Mouse (Mus musculus) telencephalon, adult 2 months (tissue): ENCODE results near the gene Sfxn5.

Experiments used
- DNase-seq: peaks from one replicate; pipeline ENCODE4 v3.0.0-alpha.2; 2011; ENCODE audit warnings: low read depth, low spot score

Sfxn5 gene

GRCm38 (mm10) chr6:85334251-85334650 lies 1.0 kb upstream of the Sfxn5 start:
- no peak for DNase-seq

GRCm38 (mm10) chr6:85333732-85334131 lies 510 bp upstream of the Sfxn5 start:
- DNase-seq, result peak; percentile 65

- no peak for DNase-seq
Observed at GRCm38 (mm10) chr6:85332351-85332999, 747 bp downstream of the Sfxn5 start.

GRCm38 (mm10) chr6:85331736-85332135 lies 1.5 kb downstream of the Sfxn5 start:
- no peak for DNase-seq

GRCm38 (mm10) chr6:85331221-85331735 lies 1.9 kb downstream of the Sfxn5 start:
- DNase-seq, result no peak

GRCm38 (mm10) chr6:85329666-85330185 lies 3.5 kb downstream of the Sfxn5 start:
- DNase-seq, result no peak

- DNase-seq, result no peak
Observed at GRCm38 (mm10) chr6:85326564-85326963, 6.7 kb downstream of the Sfxn5 start.

GRCm38 (mm10) chr6:85325109-85325508 lies 8.1 kb downstream of the Sfxn5 start:
- DNase-seq, result no peak

GRCm38 (mm10) chr6:85320445-85320866 lies 12.8 kb downstream of the Sfxn5 start:
- DNase-seq, result no peak

- no peak for DNase-seq
Observed at GRCm38 (mm10) chr6:85316211-85316610, 17.0 kb downstream of the Sfxn5 start.

- DNase-seq, result peak; percentile 68
Observed at GRCm38 (mm10) chr6:85314064-85314798, 19.0 kb downstream of the Sfxn5 start.

- DNase-seq, result no peak
Observed at GRCm38 (mm10) chr6:85307894-85308293, 25.3 kb downstream of the Sfxn5 start.

GRCm38 (mm10) chr6:85306375-85306774 lies 26.8 kb downstream of the Sfxn5 start:
- no peak for DNase-seq

- no peak for DNase-seq
Observed at GRCm38 (mm10) chr6:85305826-85306225, 27.4 kb downstream of the Sfxn5 start.

GRCm38 (mm10) chr6:85304966-85305365 lies 28.3 kb downstream of the Sfxn5 start:
- no peak for DNase-seq

- no peak for DNase-seq
Observed at GRCm38 (mm10) chr6:85302326-85303055, 30.7 kb downstream of the Sfxn5 start.

- no peak for DNase-seq
Observed at GRCm38 (mm10) chr6:85295384-85296167, 37.6 kb downstream of the Sfxn5 start.

GRCm38 (mm10) chr6:85294004-85294379 lies 39.2 kb downstream of the Sfxn5 start:
- DNase-seq, result no peak

GRCm38 (mm10) chr6:85293255-85294003 lies 39.8 kb downstream of the Sfxn5 start:
- no peak for DNase-seq
